Mouse (Mus musculus) erythroid progenitor cell, adult 5-6 weeks (primary cell): ENCODE data around the gene Prepl. TPM values are rescaled to one million over a fixed set of nuclear protein-coding genes. Genes with fewer than 3 reads are reported as not detected.

Source experiments
- ATAC-seq: replicated peaks from 2 replicates; pipeline ENCODE4 v1.8.0; 2016; ENCODE audit warnings: moderate number of reproducible peaks, mild to moderate bottlenecking, moderate TSS enrichment, inconsistent platforms; ENCODE audit not compliant: poor library complexity, low FRiP score, severe bottlenecking
- total RNA-seq, 2 experiments: library from RNA; stranded (forward) in 1 of 2; stranded (reverse) in 1 of 2; fragments of 150-400 nt in 1 of 2; fragments of 186-747, 209-891 nt in 1 of 2; gene quantifications; 2 replicates each; pipeline versions ENCODE4 v1.2.3 to v1.2.4; 2015 to 2017; ENCODE audit warnings: low replicate concordance in 2 of 2

Prepl gene
- total RNA-seq, 2 experiments from 2014 or later: 2.8 to 23.1 TPM

DNA sequence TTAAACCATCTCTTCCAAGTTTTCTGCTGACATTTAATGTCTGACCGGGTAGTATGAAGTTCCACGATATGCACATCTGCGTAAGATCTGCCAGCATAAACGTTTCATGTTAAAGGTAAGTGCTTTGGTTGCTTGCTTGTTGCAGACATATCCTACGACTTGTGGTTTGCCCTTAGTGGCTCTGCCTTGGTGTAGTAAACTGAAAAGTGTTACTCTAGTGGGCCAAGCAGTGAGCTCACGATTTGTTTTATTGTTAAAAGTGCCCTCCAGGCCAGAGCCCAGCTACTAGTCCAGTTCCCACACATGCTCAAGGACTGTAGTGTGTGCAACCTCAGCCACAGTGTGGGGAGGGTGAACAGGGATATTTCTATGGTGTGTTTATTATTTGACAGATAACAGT is 63.6 kb downstream of the Prepl start:
- no peak for ATAC-seq

DNA sequence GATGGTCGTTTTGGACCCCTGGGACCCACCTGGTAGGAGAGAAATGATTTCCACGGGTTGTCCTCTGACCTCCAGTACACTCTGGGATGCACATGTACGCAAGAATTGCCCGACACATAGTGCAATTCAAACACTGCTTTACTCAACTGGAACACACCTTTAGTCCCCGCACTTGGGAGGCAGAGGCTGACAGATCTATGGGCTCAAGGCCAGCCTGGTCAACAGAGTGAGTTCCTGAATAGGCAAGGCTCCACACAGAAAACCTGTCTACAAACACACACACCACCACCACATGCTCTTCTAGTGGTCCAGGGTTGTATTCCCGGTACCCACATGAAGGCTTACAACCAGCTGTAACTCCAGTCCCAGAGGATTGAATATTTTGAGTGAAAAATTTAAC is 64.9 kb downstream of the Prepl start:
- ATAC-seq: no peak

DNA sequence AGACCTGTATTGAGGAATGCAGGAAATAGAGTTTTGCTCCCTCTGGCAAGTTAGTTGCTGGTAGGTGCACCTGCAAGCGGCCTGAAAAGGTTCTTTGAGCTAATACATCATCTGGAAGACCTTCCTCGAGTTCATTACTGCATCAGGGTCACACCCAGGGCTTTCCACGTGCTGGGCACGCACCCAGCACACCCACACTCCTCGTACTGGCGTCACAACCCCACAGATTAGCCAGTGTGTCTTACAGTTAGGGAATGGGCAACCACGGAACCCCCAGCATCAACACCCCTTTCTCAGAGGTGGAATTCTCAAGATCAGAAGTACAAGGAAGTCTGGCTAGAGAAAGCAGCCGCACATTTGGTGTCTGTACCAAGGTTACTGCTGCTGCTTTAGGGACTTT is 65.8 kb downstream of the Prepl start:
- no peak for ATAC-seq

DNA sequence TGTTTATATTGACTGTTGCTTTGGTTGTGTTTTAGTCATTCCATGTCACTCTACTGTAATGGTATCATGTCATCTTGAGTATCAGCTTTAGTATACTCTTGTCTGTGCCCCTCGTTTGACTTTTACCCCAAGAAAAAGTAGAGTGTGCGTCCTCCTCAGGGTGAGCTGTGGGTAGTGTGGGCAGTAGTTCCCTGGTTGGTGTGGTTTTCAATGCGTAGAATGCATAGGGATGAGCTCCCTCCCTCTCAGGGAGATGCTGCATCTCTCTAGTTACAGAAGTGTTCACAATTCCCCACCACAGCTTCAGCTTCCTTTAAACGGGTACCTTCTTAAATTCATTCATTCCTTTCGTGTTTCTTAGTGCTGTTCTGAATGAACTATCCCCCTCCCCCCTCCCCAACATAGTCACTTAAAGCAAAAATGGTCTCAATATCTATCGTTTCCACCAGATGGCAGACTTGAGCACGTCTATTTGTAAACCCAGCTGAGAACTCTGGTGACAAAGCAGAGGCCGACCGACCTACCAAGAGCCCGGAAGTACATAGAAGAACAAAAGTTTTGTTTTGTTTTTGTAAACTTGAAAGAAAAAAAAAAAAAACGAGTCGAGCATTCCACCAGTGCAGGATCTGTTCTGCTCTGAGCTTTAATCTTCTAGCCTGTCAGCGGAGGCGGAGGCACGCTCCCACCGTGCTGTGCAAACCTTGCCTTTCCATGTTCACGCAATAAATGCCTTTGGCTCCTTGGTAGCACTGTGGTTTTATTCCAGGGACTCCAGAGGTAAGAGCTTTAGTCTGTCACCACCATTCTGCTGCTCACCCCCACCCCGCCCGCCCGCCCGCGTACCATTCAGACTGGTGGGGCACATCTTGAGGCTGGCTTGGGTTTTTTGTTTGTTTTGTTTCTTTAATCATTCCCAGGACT is 66.5 kb downstream of the Prepl start:
- ATAC-seq: no peak

DNA sequence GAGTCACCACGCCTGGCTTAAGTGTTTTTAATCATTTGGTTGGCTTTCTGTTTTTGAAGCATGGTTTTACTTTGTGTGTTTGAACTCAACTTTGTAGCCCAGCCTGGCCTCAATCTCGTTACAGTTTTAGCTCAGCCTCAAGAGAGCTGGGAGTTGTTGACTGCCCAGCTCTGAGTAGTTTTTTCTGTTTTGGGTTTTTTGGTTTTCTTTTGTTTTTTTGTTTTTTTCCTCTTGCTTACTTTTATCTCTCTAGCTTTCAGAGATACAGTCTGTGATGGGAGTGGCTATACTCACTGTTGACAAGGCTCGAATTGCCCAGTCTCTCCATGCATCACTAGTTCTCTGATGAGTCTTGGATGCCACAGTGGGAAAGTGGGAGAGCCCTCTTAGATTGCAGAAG is 69.7 kb downstream of the Prepl start:
- ATAC-seq: no peak

DNA sequence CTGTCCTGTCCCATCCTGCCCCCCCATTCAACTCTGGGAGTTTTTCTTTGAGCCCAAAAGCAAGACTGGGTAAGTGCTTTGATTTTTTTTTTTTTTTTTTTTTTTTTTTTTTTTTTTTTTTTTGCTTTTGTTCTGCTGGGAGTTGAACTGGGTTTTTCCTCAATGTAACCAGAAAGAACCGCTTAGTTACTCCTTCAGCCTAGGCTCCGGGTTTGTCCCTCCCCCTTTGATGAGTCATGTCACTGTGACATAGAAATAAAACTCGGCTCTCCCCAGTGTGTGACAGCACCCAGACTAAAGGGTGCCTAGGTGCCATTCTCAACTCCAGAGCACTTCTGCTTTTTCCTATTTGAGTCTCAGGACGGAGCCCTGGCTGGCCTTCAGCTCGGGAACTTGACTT is 71.2 kb downstream of the Prepl start:
- no peak for ATAC-seq

- no peak for ATAC-seq
These were observed 71.7 kb downstream of the Prepl start for GRCm38 (mm10) chr17:85018344-85018743.

- no peak for ATAC-seq
These were observed 75.4 kb downstream of the Prepl start for GRCm38 (mm10) chr17:85014632-85015031.

- ATAC-seq: no peak
These were observed 76.6 kb downstream of the Prepl start for GRCm38 (mm10) chr17:85013485-85013884.

Other genes starting within 250 kb of the Prepl start
- 102 and 124 TPM in 2 replicates for gene Ppm1b, start 133.5 kb downstream of the Prepl start, total RNA-seq (2015; ENCODE audit: low replicate concordance)
- gene Ppm1b, start 133.5 kb downstream of the Prepl start, total RNA-seq (2017; ENCODE audit: low replicate concordance): 107 and 145 TPM in 2 replicates
- 5.8 TPM in 1 of 2 replicates, not detected in the other for gene Slc3a1, start 61.9 kb downstream of the Prepl start, total RNA-seq (2015; ENCODE audit: low replicate concordance)
- 0.77 TPM in 1 of 2 replicates, not detected in the other for gene Slc3a1, start 61.9 kb downstream of the Prepl start, total RNA-seq (2017; ENCODE audit: low replicate concordance)
- 2.9 TPM in 1 of 2 replicates, not detected in the other for gene Camkmt, start 311 bp upstream of the Prepl start, total RNA-seq (2015; ENCODE audit: low replicate concordance)
- 5.0 and 6.2 TPM in 2 replicates for gene Camkmt, start 311 bp upstream of the Prepl start, total RNA-seq (2017; ENCODE audit: low replicate concordance)